Mouse (Mus musculus) embryo, embryonic 10 days (tissue): ENCODE results near the gene Cox14.
"Not testable (repeated sequence)": the region's sequence is repeated elsewhere in the genome, so short reads cannot be mapped to it uniquely, and the experiment has no call there.

ENCODE experiments used
- DNase-seq: peaks from one replicate; pipeline ENCODE4 v3.0.0-alpha.2; 2015; ENCODE audit warnings: low spot score

The Cox14 gene

GRCm38 (mm10) chr15:99727039-99727438 lies 1.6 kb downstream of the Cox14 start:
- DNase-seq, result not testable (repeated sequence)

GRCm38 (mm10) chr15:99727525-99727924 lies 2.1 kb downstream of the Cox14 start:
- DNase-seq, result no peak

GRCm38 (mm10) chr15:99728211-99728610 lies 2.8 kb downstream of the Cox14 start:
- DNase-seq, result no peak

GRCm38 (mm10) chr15:99729056-99729783 lies 3.8 kb downstream of the Cox14 start:
- no peak for DNase-seq

- DNase-seq, result no peak
Measured at GRCm38 (mm10) chr15:99731167-99731566, 5.7 kb downstream of the Cox14 start.

- DNase-seq, result no peak
Measured at GRCm38 (mm10) chr15:99731678-99732077, 6.3 kb downstream of the Cox14 start.

- DNase-seq, result no peak
Measured at GRCm38 (mm10) chr15:99733186-99733585, 7.8 kb downstream of the Cox14 start.

GRCm38 (mm10) chr15:99735631-99736030 lies 10.2 kb downstream of the Cox14 start:
- DNase-seq, result no peak

- DNase-seq, result no peak
Measured at GRCm38 (mm10) chr15:99736675-99737074, 11.3 kb downstream of the Cox14 start.

GRCm38 (mm10) chr15:99740229-99740628 lies 14.8 kb downstream of the Cox14 start:
- DNase-seq, result no peak

- DNase-seq, result no peak
Measured at GRCm38 (mm10) chr15:99754204-99754603, 28.8 kb downstream of the Cox14 start.

- DNase-seq, result no peak
Measured at GRCm38 (mm10) chr15:99767467-99767866, 42.0 kb downstream of the Cox14 start.

- no peak for DNase-seq
Measured at GRCm38 (mm10) chr15:99768761-99769160, 43.3 kb downstream of the Cox14 start.

- no peak for DNase-seq
Measured at GRCm38 (mm10) chr15:99771004-99771500, 45.6 kb downstream of the Cox14 start.

GRCm38 (mm10) chr15:99771601-99772276 lies 46.3 kb downstream of the Cox14 start:
- peak; percentile 61 for DNase-seq

GRCm38 (mm10) chr15:99772277-99772880 lies 47.0 kb downstream of the Cox14 start:
- peak; percentile 92 for DNase-seq

- DNase-seq, result not testable (repeated sequence)
Measured at GRCm38 (mm10) chr15:99772881-99772924, 47.3 kb downstream of the Cox14 start, which contains the start of gene Cers5. Gene Cers5, minus strand, starts transcription at chr15:99772885.

- DNase-seq, result no peak
Measured at GRCm38 (mm10) chr15:99772925-99773324, 47.5 kb downstream of the Cox14 start.
